Mouse (Mus musculus) heart, embryonic 13.5 days (tissue): ENCODE data around the gene Obp2a. TPM values are rescaled to one million over a fixed set of nuclear protein-coding genes. Genes with fewer than 3 reads are reported as not detected.
"Not testable (repeated sequence)": the region's sequence is repeated elsewhere in the genome, so short reads cannot be mapped to it uniquely, and the experiment has no call there.

Experiments
- ATAC-seq: fragments of 200-750 bp; cut with Nextera tagmentation; 2 replicates; pipeline ENCODE4 v1.8.0; 2017; ENCODE audit warnings: moderate TSS enrichment; ENCODE audit not compliant: insufficient number of reproducible peaks, low FRiP score, low TSS enrichment; ENCODE audit errors: extremely low read depth
- H3K27ac ChIP-seq: fragments of 300-500 bp; sonication (generic); replicated peaks from 2 replicates; pipeline ENCODE4 v1.5.1; 2015; ENCODE audit warnings: moderate library complexity, mild to moderate bottlenecking, inconsistent platforms
- H3K27me3 ChIP-seq: fragments of 300-500 bp; sonication (generic); replicated peaks from 2 replicates; pipeline ENCODE4 v1.6.1; 2015; ENCODE audit warnings: mild to moderate bottlenecking, inconsistent platforms
- H3K36me3 ChIP-seq: fragments of 300-500 bp; sonication (generic); 2 replicates; pipeline ENCODE4 v1.6.1; 2015; ENCODE audit warnings: mild to moderate bottlenecking, inconsistent platforms
- H3K4me1 ChIP-seq: fragments of 300-500 bp; sonication (generic); 2 replicates; pipeline ENCODE4 v1.6.1; 2015; ENCODE audit warnings: inconsistent platforms
- H3K4me2 ChIP-seq: fragments of 300-500 bp; sonication (generic); 2 replicates; pipeline ENCODE4 v1.6.1; 2015; ENCODE audit warnings: inconsistent platforms, mild to moderate bottlenecking, moderate library complexity
- H3K4me3 ChIP-seq: fragments of 300-500 bp; sonication (generic); 2 replicates; pipeline ENCODE4 v1.5.1; 2015; ENCODE audit warnings: moderate library complexity, mild to moderate bottlenecking, inconsistent platforms
- H3K9ac ChIP-seq: fragments of 300-500 bp; sonication (generic); 2 replicates; pipeline ENCODE4 v1.6.1; 2015; ENCODE audit warnings: inconsistent platforms, mild to moderate bottlenecking, moderate library complexity
- H3K9me3 ChIP-seq: fragments of 300-500 bp; sonication (generic); 2 replicates; pipeline ENCODE4 v1.6.1; 2016; ENCODE audit warnings: inconsistent platforms
- WGBS: fragments of 180-500 bp; shearing (Covaris S2); methylation state at CpG from one replicate; pipeline ENCODE4 v1.1.7; 2015; ENCODE audit warnings: mixed read lengths; 5-methylcytosine and 5-hydroxymethylcytosine counted together
- polyA plus RNA-seq: library from polyadenylated mRNA; unstranded; fragments of >200 nt; fragmentation: Nextera tagmentation; extraction: Ambion mirVana; gene quantifications from 2 replicates; pipeline ENCODE4 v1.2.1, GENCODE M21; 2015

The Obp2a gene
- polyA plus RNA-seq, 1 experiment from 2014 or later, result not detected

- H3K9ac ChIP-seq, result no peak overlapping the region
- no peak for ATAC-seq
- 68% methylated on average over 6 of the region's 6 CpGs for WGBS
These were observed 20.3 kb upstream of the Obp2a start for GRCm38 (mm10) chr2:25679559-25679958.

GRCm38 (mm10) chr2:25682426-25682825, 17.4 kb upstream of the Obp2a start, which contains the start of gene Lcn10:
Gene Lcn10, plus strand, starts transcription at chr2:25682726.
- Histone ChIP-seq H3K4me3 (no peak within 1 kb of the TSS), H3K36me3 (no peaks in the 10 kb centered on the region), H3K4me2 (no peak within 1 kb of the TSS), H3K27me3 (peaks cover 10% of the 10 kb centered on the region; the same call in 1 of the 2 replicates), H3K27ac (no peak within 1 kb of the TSS), H3K9me3 (no peaks in the 10 kb centered on the region), H3K9ac (no peak within 1 kb of the TSS), H3K4me1 (no peaks in the 10 kb centered on the region)
- no peak for ATAC-seq
- 50% methylated on average over 2 of the region's 2 CpGs for WGBS

More at GRCm38 (mm10) chr2:25679559-25679958, 20.3 kb upstream of the Obp2a start:
- no peaks in the 10 kb centered on the region for H3K36me3 ChIP-seq
- H3K4me1 ChIP-seq, result no peaks in the 10 kb centered on the region
- no peak overlapping the region for H3K4me2 ChIP-seq
- no peak overlapping the region for H3K4me3 ChIP-seq
- no peak overlapping the region for H3K27ac ChIP-seq
- H3K27me3 ChIP-seq, result peaks cover 10% of the 10 kb centered on the region; the same call in 1 of the 2 replicates
- no peaks in the 10 kb centered on the region for H3K9me3 ChIP-seq

- ATAC-seq, result no peak
- Histone ChIP-seq H3K36me3 (no peaks in the 10 kb centered on the region), H3K9ac (no peak overlapping the region), H3K9me3 (no peaks in the 10 kb centered on the region), H3K4me3 (no peak overlapping the region), H3K27me3 (no peaks in the 10 kb centered on the region; the same call in 1 of the 2 replicates), H3K27ac (no peak overlapping the region), H3K4me2 (no peak overlapping the region), H3K4me1 (no peaks in the 10 kb centered on the region)
- WGBS, result 44% methylated on average over 3 of the region's 4 CpGs
These were observed 12.9 kb upstream of the Obp2a start for GRCm38 (mm10) chr2:25686941-25687340.

- ATAC-seq, result no peak
- no peak overlapping the region for H3K27ac ChIP-seq
These were observed 5.2 kb upstream of the Obp2a start for GRCm38 (mm10) chr2:25694605-25695004.

GRCm38 (mm10) chr2:25696951-25697350, 2.9 kb upstream of the Obp2a start:
- 43% methylated on average over 4 of the region's 4 CpGs for WGBS
- no peaks in the 10 kb centered on the region for H3K9me3 ChIP-seq
- H3K4me1 ChIP-seq, result no peaks in the 10 kb centered on the region
- ATAC-seq, result no peak
- no peak overlapping the region for H3K4me3 ChIP-seq
- H3K27ac ChIP-seq, result no peak overlapping the region
- no peaks in the 10 kb centered on the region for H3K36me3 ChIP-seq
- H3K27me3 ChIP-seq, result 0 out of 2 replicates have a peak, but pooled peaks cover 6% of the 10 kb centered on the region
- H3K9ac ChIP-seq, result no peak overlapping the region
- H3K4me2 ChIP-seq, result no peak overlapping the region

More at GRCm38 (mm10) chr2:25694605-25695004, 5.2 kb upstream of the Obp2a start:
- no peak overlapping the region for H3K4me2 ChIP-seq
- no peak overlapping the region for H3K9ac ChIP-seq
- H3K9me3 ChIP-seq, result no peaks in the 10 kb centered on the region
- H3K27me3 ChIP-seq, result peaks cover 6% of the 10 kb centered on the region; the same call in 1 of the 2 replicates
- H3K36me3 ChIP-seq, result no peaks in the 10 kb centered on the region
- H3K4me1 ChIP-seq, result no peaks in the 10 kb centered on the region
- no peak overlapping the region for H3K4me3 ChIP-seq

- no peak for ATAC-seq
- 0 out of 2 replicates have a peak, but pooled peaks cover under 1% of the 10 kb centered on the region for H3K4me1 ChIP-seq
- H3K36me3 ChIP-seq, result no peaks in the 10 kb centered on the region
- no peak overlapping the region for H3K4me2 ChIP-seq
- 75% methylated on average over 2 of the region's 2 CpGs for WGBS
- H3K9ac ChIP-seq, result no peak overlapping the region
- no peaks in the 10 kb centered on the region for H3K9me3 ChIP-seq
- no peak overlapping the region for H3K4me3 ChIP-seq
- no peak overlapping the region for H3K27ac ChIP-seq
- no peaks in the 10 kb centered on the region for H3K27me3 ChIP-seq
These were observed 1.1 kb upstream of the Obp2a start for GRCm38 (mm10) chr2:25698696-25699095.

- Histone ChIP-seq H3K4me2 (no peak overlapping the region), H3K36me3 (no peaks in the 10 kb centered on the region), H3K4me1 (0 out of 2 replicates have a peak, but pooled peaks cover 5% of the 10 kb centered on the region), H3K9me3 (no peaks in the 10 kb centered on the region), H3K27me3 (no peaks in the 10 kb centered on the region), H3K9ac (no peak overlapping the region), H3K4me3 (no peak overlapping the region), H3K27ac (no peak overlapping the region)
- WGBS, result 67% methylated on average over 5 of the region's 5 CpGs
- no peak for ATAC-seq
These were observed 1.2 kb downstream of the Obp2a start for GRCm38 (mm10) chr2:25701001-25701400.

GRCm38 (mm10) chr2:25703706-25704105, 3.9 kb downstream of the Obp2a start:
- H3K27me3 ChIP-seq, result no peaks in the 10 kb centered on the region
- H3K4me1 ChIP-seq, result peaks cover 14% of the 10 kb centered on the region
- H3K27ac ChIP-seq, result no peak overlapping the region
- no peak overlapping the region for H3K4me3 ChIP-seq
- H3K36me3 ChIP-seq, result no peaks in the 10 kb centered on the region
- no peak overlapping the region for H3K4me2 ChIP-seq
- H3K9me3 ChIP-seq, result no peaks in the 10 kb centered on the region
- no peak overlapping the region for H3K9ac ChIP-seq
- WGBS, result 42% methylated on average over 4 of the region's 4 CpGs
- ATAC-seq, result no peak

- Histone ChIP-seq H3K9me3 (no peaks in the 10 kb centered on the region), H3K4me3 (peak within 1 kb of the TSS; percentile 81), H3K27me3 (no peaks in the 10 kb centered on the region), H3K9ac (peak within 1 kb of the TSS; percentile 91), H3K4me2 (peak within 1 kb of the TSS; percentile 97), H3K4me1 (peaks cover 14% of the 10 kb centered on the region), H3K36me3 (no peaks in the 10 kb centered on the region), H3K27ac (peak within 1 kb of the TSS; percentile 70)
- ATAC-seq, result peak; percentile 71; the same call in 1 of the 2 replicates
- WGBS, result under 1% methylated on average over 78 of the region's 78 CpGs
These were observed 7.0 kb downstream of the Obp2a start, which contains the start of gene Bmyc for GRCm38 (mm10) chr2:25706643-25707481. Gene Bmyc, plus strand, starts transcription at chr2:25706739.

GRCm38 (mm10) chr2:25708121-25708520, 8.3 kb downstream of the Obp2a start:
- Histone ChIP-seq H3K9me3 (no peaks in the 10 kb centered on the region), H3K4me1 (peaks cover 14% of the 10 kb centered on the region), H3K9ac (no peak overlapping the region; the same call in 1 of the 2 replicates), H3K27me3 (no peaks in the 10 kb centered on the region), H3K36me3 (no peaks in the 10 kb centered on the region), H3K4me2 (peak overlapping the region; percentile 97), H3K4me3 (0 out of 2 replicates have a peak overlapping the region, but pooled peaks have one; percentile 8), H3K27ac (no peak overlapping the region)
- ATAC-seq, result no peak
- 65% methylated on average over 2 of the region's 2 CpGs for WGBS

- not testable (repeated sequence) for H3K36me3 ChIP-seq, H3K9me3 ChIP-seq, H3K27ac ChIP-seq, H3K4me2 ChIP-seq, H3K4me3 ChIP-seq, H3K9ac ChIP-seq, H3K27me3 ChIP-seq, ATAC-seq
- peaks cover 10% of the 10 kb centered on the region for H3K4me1 ChIP-seq
- 82% methylated on average over 1 of the region's 1 CpGs for WGBS
These were observed 9.2 kb downstream of the Obp2a start for GRCm38 (mm10) chr2:25709056-25709455.
